Mouse (Mus musculus) embryonic facial prominence, embryonic 14.5 days (tissue): ENCODE data around the gene Tcl1. TPM values are rescaled to one million over a fixed set of nuclear protein-coding genes. Genes with fewer than 3 reads are reported as not detected.

Source experiments
- polyA plus RNA-seq: library from polyadenylated mRNA; unstranded; fragments of >200 nt; fragmentation: Nextera tagmentation; extraction: Ambion mirVana; gene quantifications from 2 replicates; pipeline ENCODE4 v1.2.1, GENCODE M21; 2014

Gene Tcl1
- polyA plus RNA-seq, 1 experiment from 2014 or later: not detected

Other genes starting within 250 kb of the Tcl1 start
- 1.8 and 3.0 TPM in 2 replicates for gene Syne3, start 213.0 kb downstream of the Tcl1 start, polyA plus RNA-seq
- gene Glrx5, start 190.1 kb downstream of the Tcl1 start, polyA plus RNA-seq: 183 and 186 TPM in 2 replicates
- not detected in 2 replicates for gene Tcl1b2, start 76.8 kb downstream of the Tcl1 start, polyA plus RNA-seq
- gene Tcl1b1, start 63.1 kb downstream of the Tcl1 start, polyA plus RNA-seq: not detected in 2 replicates
- gene Tcl1b5, start 46.4 kb downstream of the Tcl1 start, polyA plus RNA-seq: not detected in 2 replicates
- not detected in 2 replicates for gene Tcl1b3, start 31.8 kb downstream of the Tcl1 start, polyA plus RNA-seq
- gene Tcl1b4, start 20.8 kb downstream of the Tcl1 start, polyA plus RNA-seq: not detected in 2 replicates
- 0.32 and 0.63 TPM in 2 replicates for gene Tunar, start 111.1 kb upstream of the Tcl1 start, polyA plus RNA-seq
- 3.4 and 3.8 TPM in 2 replicates for gene D430019H16Rik, start 231.1 kb upstream of the Tcl1 start, polyA plus RNA-seq